Mouse (Mus musculus) retina, adult 2 months (tissue): ENCODE measurements at regions not wholly inside any gene's neighbourhood (a gene's known extent, or its start where the extent isn't known, plus 50 kb on each side); places are given as distances from the start of the nearest gene placed in this dataset.

Experiments
- DNase-seq: peaks from one replicate; pipeline ENCODE4 v3.0.0-alpha.2; 2012; ENCODE audit warnings: low read depth, low spot score

DNA sequence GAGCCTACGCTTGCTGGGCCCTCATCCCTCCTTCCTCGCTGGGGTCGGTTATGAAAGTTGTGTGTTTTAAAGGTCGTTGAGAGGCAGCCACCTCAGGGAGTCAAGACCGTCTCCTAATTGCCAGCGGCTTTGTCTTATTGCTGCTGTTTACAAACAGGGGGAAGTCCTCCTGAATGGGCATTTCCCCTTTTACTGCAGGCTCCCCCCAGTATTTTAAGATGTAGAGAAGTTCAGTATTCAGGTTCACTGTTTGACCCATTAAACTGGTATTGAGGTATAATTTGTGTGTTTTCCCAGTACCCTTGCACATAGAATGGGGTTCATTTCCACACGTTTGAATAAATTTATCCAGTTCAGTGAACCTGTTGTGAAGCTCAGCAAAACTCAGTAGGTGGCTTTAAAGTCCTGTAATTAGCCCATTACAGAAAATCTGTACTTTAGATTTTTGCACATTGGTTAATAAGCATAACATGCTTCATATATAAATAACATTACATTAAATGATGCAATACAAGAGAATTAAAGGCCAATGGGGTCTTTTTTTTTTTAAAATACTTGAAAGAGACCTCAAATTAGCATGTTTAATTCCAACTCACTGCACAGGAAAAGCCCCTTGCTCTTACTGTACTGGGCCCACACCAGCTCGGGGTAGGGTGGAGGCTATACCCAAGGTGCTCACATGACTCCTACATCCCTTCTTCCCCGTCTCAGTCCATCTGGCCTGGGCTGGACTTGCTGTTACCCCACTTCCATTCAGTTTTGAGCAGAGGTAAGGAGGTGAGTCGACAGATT is 63.7 kb downstream of the Nkx2-1 start:
- DNase-seq: no peak

GRCm38 (mm10) chr12:56470932-56471500 is 65.7 kb downstream of the Nkx2-1 start:
- DNase-seq: no peak

DNA sequence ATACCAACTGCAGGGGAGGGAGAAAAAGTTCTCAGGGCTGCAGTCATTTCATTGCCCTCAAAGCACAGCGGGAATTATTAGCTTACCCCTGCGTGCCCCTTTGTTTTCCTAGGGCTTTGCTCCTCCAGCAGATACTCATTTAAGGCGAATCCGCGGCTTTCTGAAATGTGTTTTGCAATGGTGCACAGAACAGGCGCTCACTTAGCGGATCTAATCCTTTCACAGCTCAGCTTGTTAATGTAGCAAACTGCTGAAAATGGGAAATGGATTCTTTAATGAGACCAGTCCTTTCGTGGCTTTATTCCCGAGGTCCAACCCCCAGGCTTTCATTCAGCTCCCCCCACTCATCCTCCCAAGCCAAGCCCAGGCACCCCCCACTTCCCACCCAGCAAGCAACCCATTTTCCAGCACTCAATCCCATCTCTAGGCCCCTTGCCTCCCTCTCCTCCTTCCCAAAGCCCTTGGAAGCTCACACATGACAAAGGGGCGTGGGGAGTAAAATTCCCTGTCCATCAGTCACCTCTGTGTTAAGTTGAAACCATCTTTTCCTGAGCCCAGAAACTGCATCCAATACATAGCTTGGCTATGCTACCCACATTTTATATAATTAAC is 77.1 kb downstream of the Nkx2-1 start:
- DNase-seq: no peak

- no peak for DNase-seq
Observed at GRCm38 (mm10) chr12:56458665-56459507, 77.8 kb downstream of the Nkx2-1 start.

DNA sequence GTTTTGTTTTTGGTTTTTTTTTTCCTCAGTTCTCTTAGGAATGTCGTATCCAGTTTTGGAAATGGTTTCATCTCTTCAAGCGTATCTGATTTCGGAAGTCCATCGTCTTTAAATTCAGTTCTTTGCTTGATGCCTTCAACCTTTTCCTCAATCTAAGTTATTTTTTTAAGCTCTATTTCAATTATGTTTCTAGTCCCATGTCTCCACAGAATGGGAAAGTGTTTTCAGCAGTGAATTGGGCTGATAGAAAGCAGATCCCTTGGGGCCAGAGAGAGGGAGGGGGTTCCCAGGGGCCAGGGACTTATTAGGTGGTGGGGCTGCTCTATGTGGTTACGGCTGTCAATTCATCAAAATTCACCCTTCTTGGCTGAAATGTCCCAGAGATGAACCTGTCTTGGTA is 78.8 kb downstream of the Nkx2-1 start:
- DNase-seq: no peak

DNA sequence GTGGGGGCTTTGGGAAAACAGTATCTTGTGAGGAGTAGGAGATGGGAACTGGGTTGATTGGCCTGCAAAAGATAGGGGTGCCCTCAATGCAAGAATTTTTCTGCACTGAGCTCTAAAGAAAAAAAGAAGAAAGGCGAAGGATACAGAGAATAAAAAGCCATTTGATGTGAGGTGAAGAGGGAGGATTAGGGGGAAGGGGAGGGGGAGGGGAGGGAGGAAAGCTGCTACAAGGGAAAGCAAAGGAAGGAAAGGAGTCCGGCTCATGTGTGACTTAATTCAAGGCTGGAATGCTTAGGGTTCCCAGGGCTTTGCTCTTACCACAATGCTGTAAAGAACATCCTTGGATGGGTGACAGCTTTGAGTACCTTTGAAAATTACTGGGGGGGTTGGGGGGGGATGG is 79.4 kb downstream of the Nkx2-1 start:
- no peak for DNase-seq

GRCm38 (mm10) chr12:56450261-56450660 is 86.4 kb downstream of the Nkx2-1 start:
- no peak for DNase-seq

GRCm38 (mm10) chr12:56448786-56449564 is 87.7 kb downstream of the Nkx2-1 start:
- DNase-seq: no peak

GRCm38 (mm10) chr12:56441166-56441817 is 95.4 kb downstream of the Nkx2-1 start:
- no peak for DNase-seq

GRCm38 (mm10) chr12:56440068-56440847 is 94.6 kb upstream of the Mbip start:
- DNase-seq: no peak

DNA sequence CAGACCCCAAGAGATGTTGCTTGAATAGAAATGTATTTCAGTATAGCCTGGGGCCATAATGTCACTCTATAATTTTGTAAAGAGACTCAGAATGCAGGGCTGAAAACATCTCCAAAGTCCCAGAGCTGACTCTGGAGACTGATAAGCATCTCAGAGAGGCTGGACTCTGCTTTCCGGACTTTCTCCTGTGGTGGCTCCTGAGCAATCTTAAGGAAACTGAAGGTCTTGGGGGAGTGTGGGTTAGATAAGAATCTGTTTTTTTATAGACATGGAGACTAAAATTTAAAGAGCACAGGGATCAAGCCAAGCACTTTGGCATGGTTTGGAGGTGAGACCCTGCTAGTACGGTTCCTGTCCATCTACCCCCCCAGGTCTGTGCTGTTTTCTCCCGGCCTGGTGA is 92.7 kb upstream of the Mbip start:
- DNase-seq: no peak

GRCm38 (mm10) chr12:56437975-56438374 is 92.3 kb upstream of the Mbip start:
- no peak for DNase-seq

DNA sequence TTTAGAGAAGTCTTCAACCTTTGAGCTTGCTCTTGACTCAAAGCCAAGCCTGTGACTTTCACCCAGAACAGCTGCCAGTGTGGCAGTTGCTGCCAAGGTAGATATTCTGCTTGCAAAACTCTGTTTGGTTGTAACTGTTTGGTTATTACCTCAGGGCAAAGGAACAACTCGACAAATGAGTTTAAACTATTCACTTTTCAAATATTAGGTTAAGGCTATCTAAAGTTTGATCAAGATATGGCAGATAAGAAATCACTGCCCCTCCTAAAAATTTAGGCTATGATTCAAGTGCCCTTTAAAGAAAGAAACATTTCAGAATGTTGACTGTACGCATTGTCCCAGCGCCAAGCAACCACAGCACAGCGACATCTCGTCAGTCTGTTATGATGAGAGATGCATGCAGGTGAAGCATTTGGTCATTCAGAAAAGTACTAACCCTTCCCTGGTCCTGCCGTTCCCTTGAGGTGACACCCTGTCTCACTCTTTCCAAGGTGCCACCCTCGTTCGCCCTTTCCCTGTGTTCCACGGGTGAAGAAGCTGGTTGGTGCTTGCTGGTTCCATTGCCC is 81.1 kb upstream of the Mbip start:
- DNase-seq: no peak

GRCm38 (mm10) chr12:56416106-56416505 is 70.4 kb upstream of the Mbip start:
- no peak for DNase-seq

DNA sequence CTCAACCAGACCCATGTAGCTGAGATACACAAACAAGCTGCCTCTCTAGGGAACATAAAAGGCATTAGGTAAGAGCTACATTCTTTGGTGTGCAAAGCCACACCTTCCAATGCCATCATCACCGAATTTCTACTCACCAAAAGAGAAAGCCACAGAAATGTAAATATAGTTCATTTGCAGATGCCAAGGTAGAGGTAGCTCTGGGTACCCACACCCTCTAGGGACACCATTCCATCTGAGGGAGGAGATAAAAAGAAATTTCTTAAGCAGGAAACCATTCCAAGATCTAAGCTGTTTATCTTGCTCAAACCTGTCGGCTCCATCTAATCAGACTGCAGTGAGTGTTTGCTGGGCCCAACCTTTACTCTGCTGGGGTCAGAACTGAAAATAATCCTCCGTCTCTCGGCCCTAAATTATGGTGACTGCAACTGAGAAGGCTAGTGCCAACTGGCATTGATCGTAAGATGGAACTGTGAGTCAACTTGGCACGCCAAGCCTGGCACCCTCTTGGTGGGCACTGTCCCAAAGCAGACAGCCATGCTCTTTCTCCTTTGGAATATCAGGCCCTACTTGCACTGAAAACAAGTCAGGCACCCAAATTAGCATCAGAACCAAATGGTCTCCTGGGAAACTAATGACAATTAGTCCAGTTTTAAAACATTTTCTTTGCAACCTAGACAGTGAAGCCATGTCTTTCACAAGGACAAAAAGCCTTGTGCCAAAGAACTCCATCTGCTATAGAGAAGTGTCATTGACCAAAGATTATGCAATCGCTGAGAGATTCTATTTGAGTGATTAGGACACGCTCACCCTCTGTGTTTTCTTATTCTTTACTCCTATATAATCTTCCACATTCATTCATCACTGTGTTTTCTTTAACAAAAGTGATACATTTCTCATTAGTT is 69.4 kb upstream of the Mbip start:
- DNase-seq: no peak

- no peak for DNase-seq
Observed at GRCm38 (mm10) chr12:56405658-56406057, 60.0 kb upstream of the Mbip start.

- DNase-seq: peak; percentile 18
Observed at GRCm38 (mm10) chr12:56404833-56405232, 59.1 kb upstream of the Mbip start.

DNA sequence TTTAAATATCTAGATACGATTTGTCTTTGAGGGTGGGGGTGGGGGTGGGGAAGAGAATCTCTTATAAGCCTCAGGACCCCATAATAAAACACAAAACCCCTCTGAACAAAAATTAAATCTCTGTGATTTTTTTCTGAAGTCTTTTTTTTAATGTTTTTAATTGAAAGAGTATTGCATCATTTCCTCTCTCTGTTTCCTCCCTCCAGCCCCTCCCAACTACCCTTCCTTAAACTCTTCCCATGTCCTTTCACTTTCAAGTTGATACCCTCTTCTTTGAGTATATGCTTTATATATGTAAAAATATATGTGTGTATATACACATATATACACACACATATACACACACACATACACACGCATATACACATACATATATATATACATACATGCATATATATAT is 58.6 kb upstream of the Mbip start:
- DNase-seq: no peak

DNA sequence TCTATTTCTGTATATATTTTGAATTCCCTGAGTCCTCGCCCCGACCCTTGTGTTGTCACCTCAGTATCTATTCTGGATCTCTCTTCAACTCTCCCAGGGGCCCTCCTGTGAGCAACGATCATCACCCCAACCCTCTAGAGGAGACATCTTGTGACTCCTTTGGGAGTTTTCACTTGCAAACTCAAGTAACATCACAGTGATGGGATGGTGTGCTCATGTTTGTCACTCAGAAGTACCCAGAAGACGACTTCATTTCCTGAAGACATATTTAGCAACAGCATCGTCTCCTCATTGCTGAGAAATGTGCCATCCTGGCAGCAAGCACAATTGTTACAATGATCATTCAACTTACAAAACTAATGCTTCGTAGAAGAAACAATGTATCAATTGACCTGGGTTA is 57.9 kb upstream of the Mbip start:
- no peak for DNase-seq
